Mouse (Mus musculus): ENCODE data around the gene Syn3. TPM values are rescaled to one million over a fixed set of nuclear protein-coding genes. Genes with fewer than 3 reads are reported as not detected.

Syn3 gene
- polyA plus RNA-seq, 1 experiment from 2014 or later: 4.0 TPM

DNA sequence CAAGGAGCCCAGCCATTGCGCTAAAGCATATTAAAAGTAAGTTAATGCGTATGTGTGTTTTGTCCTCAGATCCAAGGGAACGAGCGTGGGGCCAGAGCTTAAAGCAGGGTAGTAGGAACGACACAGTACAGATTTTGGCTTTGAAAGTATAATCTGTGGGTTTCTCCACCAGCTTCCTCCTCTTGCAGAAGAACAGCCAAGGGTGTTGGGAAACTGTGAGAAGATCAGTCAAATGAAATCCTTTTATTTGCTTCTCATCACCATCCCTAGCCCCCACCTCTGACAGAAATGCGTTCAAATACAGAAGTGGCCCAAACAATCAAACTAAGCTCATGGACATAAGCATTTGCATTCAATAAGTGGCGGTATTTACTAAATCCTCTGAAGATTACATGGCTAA is 22.0 kb downstream of the Syn3 start:
- Histone ChIP-seq H3K9ac (ENCODE audit: low read length) (no peak overlapping the region), H3K27ac (replicated peaks; ENCODE audit: low read depth, low read length) (no peak overlapping the region), H3K9me3 (ENCODE audit: control insufficient read depth, low read length) (no peaks in the 10 kb centered on the region), H3K4me3 (ENCODE audit: low read depth, low read length) (no peak overlapping the region), H3K36me3 (ENCODE audit: control insufficient read depth, insufficient read depth, low read length) (no peaks in the 10 kb centered on the region), H3K4me2 (ENCODE audit: low read depth, severe bottlenecking) (no peak overlapping the region), H3K4me1 (ENCODE audit: control insufficient read depth, insufficient read depth, low read length) (peaks cover 4% of the 10 kb centered on the region; the same call in 1 of the 2 replicates), H3K27me3 (ENCODE audit: control insufficient read depth, insufficient read depth, low read length) (no peaks in the 10 kb centered on the region)
- DNase-seq (ENCODE audit: low spot score): no peak
- ATAC-seq (ENCODE audit: insufficient number of reproducible peaks, low FRiP score, low TSS enrichment, low read depth): no peak
- 84% methylated on average over 7 of the region's 7 CpGs for WGBS

DNA sequence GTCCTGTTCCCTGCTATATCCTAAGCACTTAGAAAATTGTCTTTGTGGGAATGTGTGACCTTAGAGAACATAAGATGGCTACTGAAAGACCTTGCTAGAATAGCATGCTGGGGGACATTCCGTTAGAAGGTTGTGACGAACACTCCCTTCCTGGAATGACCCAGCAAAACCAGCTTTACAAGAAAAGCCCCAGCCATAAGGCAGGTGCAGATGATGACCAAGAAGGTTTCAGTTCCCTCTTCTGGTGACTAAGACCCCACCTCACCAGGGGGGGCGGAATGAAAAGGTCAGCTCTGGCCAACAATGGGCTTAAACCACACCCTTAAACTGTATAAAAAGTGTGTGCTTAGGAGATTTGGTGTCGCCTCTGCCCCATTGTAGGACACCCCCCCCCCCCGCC is 23.4 kb downstream of the Syn3 start:
- Histone ChIP-seq H3K9me3 (ENCODE audit: control insufficient read depth, low read length) (no peaks in the 10 kb centered on the region), H3K4me1 (ENCODE audit: control insufficient read depth, insufficient read depth, low read length) (peaks cover 4% of the 10 kb centered on the region; the same call in 1 of the 2 replicates), H3K9ac (ENCODE audit: low read length) (no peak overlapping the region), H3K4me3 (ENCODE audit: low read depth, low read length) (no peak overlapping the region), H3K27me3 (ENCODE audit: control insufficient read depth, insufficient read depth, low read length) (no peaks in the 10 kb centered on the region), H3K27ac (replicated peaks; ENCODE audit: low read depth, low read length) (no peak overlapping the region), H3K4me2 (ENCODE audit: low read depth, severe bottlenecking) (no peak overlapping the region), H3K36me3 (ENCODE audit: control insufficient read depth, insufficient read depth, low read length) (no peaks in the 10 kb centered on the region)
- DNase-seq (ENCODE audit: low spot score) (no peak), ATAC-seq (ENCODE audit: insufficient number of reproducible peaks, low FRiP score, low TSS enrichment, low read depth) (no peak)
- WGBS: 86% methylated on average over 5 of the region's 5 CpGs

DNA sequence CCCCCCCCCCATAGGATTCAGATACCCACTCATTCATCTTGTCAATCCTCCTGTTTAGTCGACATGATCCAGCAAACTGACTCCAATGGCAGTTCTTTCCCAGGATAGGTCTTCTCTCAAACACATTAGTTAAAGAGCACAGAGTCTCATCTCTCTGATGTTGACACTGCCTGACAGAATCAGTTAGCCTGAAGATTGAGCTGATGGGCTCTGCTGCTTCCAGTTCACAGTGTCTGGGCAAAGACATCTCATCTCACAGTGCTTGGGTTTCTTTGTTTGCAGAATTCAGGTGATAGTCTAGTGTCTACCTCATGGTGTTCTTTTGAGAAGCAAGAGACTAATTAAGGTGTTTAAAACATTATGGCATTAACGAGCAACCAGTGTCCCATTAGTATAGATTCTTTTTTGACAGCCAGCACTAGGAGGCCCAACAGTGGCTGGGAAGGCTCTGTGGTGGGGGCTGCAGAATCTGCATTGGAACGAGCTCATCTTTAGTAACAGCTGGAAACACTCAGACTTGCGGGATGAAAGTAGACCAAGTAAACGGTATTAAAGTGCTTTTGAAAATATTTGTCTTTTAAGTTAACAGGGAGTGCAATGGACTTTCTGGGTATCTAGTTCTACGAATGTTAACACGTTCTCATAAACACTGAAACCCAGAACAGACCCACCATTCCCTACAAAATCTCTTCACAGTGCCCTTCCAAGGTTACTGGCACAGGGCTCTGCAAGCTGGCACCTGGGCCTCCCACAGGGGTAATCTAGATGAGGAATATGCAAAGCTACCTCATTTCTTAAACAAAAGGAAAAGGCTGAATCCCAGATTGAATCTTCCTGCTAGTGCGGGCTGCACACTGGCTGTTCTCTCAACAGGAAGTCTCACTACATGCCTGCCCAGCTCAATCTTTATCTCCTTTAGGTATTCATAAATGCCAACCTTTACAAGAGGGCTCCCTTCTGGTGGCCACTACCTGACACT is 24.2 kb downstream of the Syn3 start:
- no peak overlapping the region for H3K4me3 ChIP-seq (ENCODE audit: low read depth, low read length)
- DNase-seq (ENCODE audit: low spot score): no peak
- H3K36me3 ChIP-seq (ENCODE audit: control insufficient read depth, insufficient read depth, low read length): no peaks in the 10 kb centered on the region
- H3K27ac ChIP-seq (replicated peaks; ENCODE audit: low read depth, low read length): no peak overlapping the region
- H3K9me3 ChIP-seq (ENCODE audit: control insufficient read depth, low read length): no peaks in the 10 kb centered on the region
- H3K4me1 ChIP-seq (ENCODE audit: control insufficient read depth, insufficient read depth, low read length): no peaks in the 10 kb centered on the region
- no peak for ATAC-seq (ENCODE audit: insufficient number of reproducible peaks, low FRiP score, low TSS enrichment, low read depth)
- H3K4me2 ChIP-seq (ENCODE audit: low read depth, severe bottlenecking): no peak overlapping the region
- no peak overlapping the region for H3K9ac ChIP-seq (ENCODE audit: low read length)
- WGBS: 63% methylated on average over 8 of the region's 8 CpGs
- H3K27me3 ChIP-seq (ENCODE audit: control insufficient read depth, insufficient read depth, low read length): no peaks in the 10 kb centered on the region

DNA sequence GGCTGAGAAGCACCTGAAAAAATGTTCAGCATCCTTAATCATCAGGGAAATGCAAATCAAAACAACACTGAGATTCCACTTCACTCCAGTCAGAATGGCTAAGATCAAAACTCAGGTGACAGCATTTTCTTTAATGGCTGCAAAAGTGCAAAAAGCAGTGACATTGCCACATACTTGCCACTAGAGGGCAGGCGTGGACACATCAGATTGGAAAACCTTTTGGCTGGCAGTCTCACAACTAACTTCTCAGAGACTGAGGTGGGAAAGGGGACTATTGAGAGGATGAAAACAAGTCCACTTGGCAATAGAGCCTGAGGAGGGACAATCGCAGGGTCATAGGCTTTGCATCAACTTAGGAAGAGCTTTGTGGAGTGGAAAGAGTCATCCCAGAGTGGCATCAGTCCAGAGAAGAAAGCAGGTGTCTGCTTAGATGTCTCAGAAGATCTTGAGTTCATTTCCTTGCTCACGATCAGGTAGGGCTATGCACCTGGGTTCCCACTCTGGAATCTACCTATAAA is 25.0 kb downstream of the Syn3 start:
- Histone ChIP-seq H3K36me3 (ENCODE audit: control insufficient read depth, insufficient read depth, low read length) (no peaks in the 10 kb centered on the region), H3K27me3 (ENCODE audit: control insufficient read depth, insufficient read depth, low read length) (no peaks in the 10 kb centered on the region), H3K9me3 (ENCODE audit: control insufficient read depth, low read length) (no peaks in the 10 kb centered on the region), H3K4me2 (ENCODE audit: low read depth, severe bottlenecking) (no peak overlapping the region), H3K4me3 (ENCODE audit: low read depth, low read length) (no peak overlapping the region), H3K4me1 (ENCODE audit: control insufficient read depth, insufficient read depth, low read length) (no peaks in the 10 kb centered on the region), H3K9ac (ENCODE audit: low read length) (no peak overlapping the region), H3K27ac (replicated peaks; ENCODE audit: low read depth, low read length) (no peak overlapping the region)
- peak; percentile 65 for DNase-seq (ENCODE audit: low spot score)
- no peak for ATAC-seq (ENCODE audit: insufficient number of reproducible peaks, low FRiP score, low TSS enrichment, low read depth)
- WGBS: 36% methylated on average over 3 of the region's 3 CpGs

DNA sequence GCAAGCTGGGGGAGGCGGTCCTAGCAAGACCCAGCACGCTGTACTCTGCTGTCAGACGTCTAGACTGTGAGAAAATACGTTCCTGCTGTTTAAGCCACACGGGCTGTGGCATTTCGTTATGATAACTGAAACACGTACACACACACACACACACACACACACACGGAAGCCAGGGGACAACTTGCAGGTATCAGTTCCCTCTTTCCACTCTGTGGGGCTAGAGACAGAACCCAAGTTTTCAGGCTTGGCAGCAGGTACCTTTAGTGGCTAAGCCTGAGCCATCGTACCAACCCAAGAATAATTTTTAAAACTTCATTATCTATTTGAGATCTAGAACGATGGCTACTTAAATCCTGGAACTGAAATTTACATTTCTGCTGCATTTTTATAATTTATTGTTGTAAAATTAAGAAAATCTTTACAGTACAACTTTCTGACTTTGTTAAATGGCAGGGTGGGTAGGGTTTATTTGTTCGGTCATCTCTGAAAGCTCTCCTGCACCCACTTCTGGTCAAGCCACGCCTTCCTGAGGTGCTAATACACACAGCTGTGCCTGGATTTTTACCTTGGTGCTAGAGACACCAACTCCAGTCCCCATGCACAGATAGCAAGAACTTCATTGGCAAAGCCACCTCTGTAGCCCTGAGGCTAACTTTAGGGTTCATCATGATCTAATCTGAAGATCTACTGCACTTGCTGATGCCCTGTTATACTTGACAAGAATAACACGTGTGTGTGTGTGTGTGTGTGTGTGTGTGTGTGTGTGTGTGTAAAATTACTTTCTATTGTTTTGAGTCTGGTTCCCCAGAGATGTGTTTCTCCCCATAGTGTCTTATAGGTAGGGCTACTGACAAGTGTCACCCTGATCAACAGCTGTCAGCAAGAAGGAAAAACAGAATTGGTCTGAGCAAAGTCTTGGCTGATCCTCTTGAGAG is 29.8 kb downstream of the Syn3 start:
- Histone ChIP-seq H3K4me3 (ENCODE audit: low read depth, low read length) (no peak overlapping the region), H3K27me3 (ENCODE audit: control insufficient read depth, insufficient read depth, low read length) (no peaks in the 10 kb centered on the region), H3K4me2 (ENCODE audit: low read depth, severe bottlenecking) (no peak overlapping the region), H3K9me3 (ENCODE audit: control insufficient read depth, low read length) (no peaks in the 10 kb centered on the region), H3K4me1 (ENCODE audit: control insufficient read depth, insufficient read depth, low read length) (no peaks in the 10 kb centered on the region), H3K9ac (ENCODE audit: low read length) (no peak overlapping the region), H3K36me3 (ENCODE audit: control insufficient read depth, insufficient read depth, low read length) (no peaks in the 10 kb centered on the region), H3K27ac (replicated peaks; ENCODE audit: low read depth, low read length) (no peak overlapping the region)
- WGBS: 76% methylated on average over 13 of the region's 13 CpGs
- no peak for ATAC-seq (ENCODE audit: insufficient number of reproducible peaks, low FRiP score, low TSS enrichment, low read depth)
- no peak for DNase-seq (ENCODE audit: low spot score)

DNA sequence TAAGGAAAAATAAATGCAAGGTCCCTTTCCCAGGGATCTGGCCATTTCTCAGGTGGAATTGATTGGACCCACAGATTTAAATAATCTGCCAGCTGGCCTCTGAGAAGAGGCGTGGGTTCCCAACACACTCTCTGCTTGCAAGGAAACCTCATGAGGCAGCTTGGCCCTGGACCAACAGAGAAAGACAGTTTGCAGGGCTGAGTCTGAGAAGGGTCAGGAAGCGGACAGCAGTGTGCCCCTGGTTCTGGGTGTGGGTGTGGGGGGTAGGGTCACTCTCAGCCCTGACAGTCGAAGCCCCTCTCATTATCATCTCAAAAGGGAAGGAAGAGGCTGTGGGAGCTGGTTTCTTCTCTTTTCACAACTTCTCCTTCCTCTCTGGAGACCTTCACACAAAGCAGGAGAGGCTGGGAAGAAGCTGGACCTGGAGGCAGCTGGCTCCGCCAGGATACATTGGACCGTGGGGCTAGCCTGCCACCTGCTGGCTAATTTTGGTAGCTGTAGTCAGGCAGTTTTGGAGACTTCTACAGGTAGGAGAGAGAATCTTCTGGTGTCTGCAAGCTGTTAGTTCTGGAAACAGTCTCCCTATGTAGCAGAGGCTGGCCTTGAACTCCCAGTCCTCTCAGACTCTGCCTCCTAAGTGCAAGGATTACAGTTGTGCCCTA is 35.0 kb downstream of the Syn3 start:
- WGBS: 34% methylated on average over 5 of the region's 5 CpGs
- Histone ChIP-seq H3K4me1 (ENCODE audit: control insufficient read depth, insufficient read depth, low read length) (no peaks in the 10 kb centered on the region), H3K36me3 (ENCODE audit: control insufficient read depth, insufficient read depth, low read length) (no peaks in the 10 kb centered on the region), H3K9ac (ENCODE audit: low read length) (no peak overlapping the region), H3K27ac (replicated peaks; ENCODE audit: low read depth, low read length) (no peak overlapping the region), H3K4me2 (ENCODE audit: low read depth, severe bottlenecking) (no peak overlapping the region), H3K9me3 (ENCODE audit: control insufficient read depth, low read length) (no peaks in the 10 kb centered on the region), H3K27me3 (ENCODE audit: control insufficient read depth, insufficient read depth, low read length) (no peaks in the 10 kb centered on the region), H3K4me3 (ENCODE audit: low read depth, low read length) (no peak overlapping the region)
- DNase-seq (ENCODE audit: low spot score) (peak; percentile 93), ATAC-seq (ENCODE audit: insufficient number of reproducible peaks, low FRiP score, low TSS enrichment, low read depth) (0 out of 2 replicates have a peak, but pooled peaks have one; percentile 44)

DNA sequence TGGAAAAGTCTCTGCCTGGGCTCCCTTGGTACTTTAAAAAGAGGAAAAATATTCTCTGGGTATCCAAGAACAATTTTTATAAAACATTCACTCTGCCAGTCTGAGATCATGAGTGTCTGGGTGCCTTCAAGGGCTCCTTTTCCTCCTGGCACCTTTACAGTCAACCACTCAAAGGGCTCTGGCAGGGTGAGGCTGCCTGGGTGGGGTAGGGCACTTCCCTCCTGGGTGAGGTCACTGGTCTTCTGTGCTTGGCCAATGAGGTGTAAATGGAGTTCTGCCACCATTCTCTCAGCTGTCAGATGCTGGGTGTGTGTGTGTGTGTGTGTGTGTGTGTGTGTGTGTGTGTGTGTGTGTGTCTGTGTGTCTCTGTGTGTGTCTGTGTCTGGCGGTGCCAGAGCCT is 39.1 kb downstream of the Syn3 start:
- 87% methylated on average over 1 of the region's 1 CpGs for WGBS
- Histone ChIP-seq H3K4me2 (ENCODE audit: low read depth, severe bottlenecking) (no peak overlapping the region), H3K27ac (replicated peaks; ENCODE audit: low read depth, low read length) (no peak overlapping the region), H3K36me3 (ENCODE audit: control insufficient read depth, insufficient read depth, low read length) (no peaks in the 10 kb centered on the region), H3K9ac (ENCODE audit: low read length) (no peak overlapping the region), H3K9me3 (ENCODE audit: control insufficient read depth, low read length) (no peaks in the 10 kb centered on the region), H3K4me3 (ENCODE audit: low read depth, low read length) (no peak overlapping the region), H3K4me1 (ENCODE audit: control insufficient read depth, insufficient read depth, low read length) (no peaks in the 10 kb centered on the region), H3K27me3 (ENCODE audit: control insufficient read depth, insufficient read depth, low read length) (no peaks in the 10 kb centered on the region)
- ATAC-seq (ENCODE audit: insufficient number of reproducible peaks, low FRiP score, low TSS enrichment, low read depth) (no peak), DNase-seq (ENCODE audit: low spot score) (no peak)
